Mouse (Mus musculus) spleen, adult 2 months (tissue): ENCODE measurements at regions not wholly inside any gene's neighbourhood (a gene's known extent, or its start where the extent isn't known, plus 50 kb on each side); places are given as distances from the start of the nearest gene placed in this dataset.

Source experiments
- CTCF ChIP-seq: fragments of 200-500 bp; IDR thresholded peaks from 2 replicates; pipeline ENCODE4 v1.5.1; 2011; ENCODE audit warnings: mild to moderate bottlenecking, inconsistent platforms; ENCODE audit not compliant: insufficient read depth, insufficient read length, insufficient replicate concordance; ENCODE audit errors: extremely low read depth
- POLR2A ChIP-seq: fragments of 200-500 bp; IDR thresholded peaks from 2 replicates; pipeline ENCODE4 v1.6.1; 2011; ENCODE audit warnings: low read depth, low read length, inconsistent platforms

GRCm38 (mm10) chr14:19327321-19327720 lies 91.4 kb downstream of the Gm21738 start:
- no peak for TF ChIP-seq CTCF
- no peak for TF ChIP-seq POLR2A
